Mouse (Mus musculus): ENCODE results near the gene Ces2f. TPM values are rescaled to one million over a fixed set of nuclear protein-coding genes. Genes with fewer than 3 reads are reported as not detected.

Ces2f gene
- 0.19 and 0.69 TPM in 2 replicates for polyA plus RNA-seq (2015; fragmentation: Nextera tagmentation; extraction: Ambion mirVana)

GRCm38 (mm10) chr8:104947056-104947455 lies at the start of gene Ces2f:
TSS of gene Ces2f (plus strand) at chr8:104947356.

GRCm38 (mm10) chr8:104925972-104926596 lies 21.1 kb upstream of the Ces2f start, which contains the start of gene Ces2e:
TSS of gene Ces2e (plus strand) at chr8:104926260.

DNA sequence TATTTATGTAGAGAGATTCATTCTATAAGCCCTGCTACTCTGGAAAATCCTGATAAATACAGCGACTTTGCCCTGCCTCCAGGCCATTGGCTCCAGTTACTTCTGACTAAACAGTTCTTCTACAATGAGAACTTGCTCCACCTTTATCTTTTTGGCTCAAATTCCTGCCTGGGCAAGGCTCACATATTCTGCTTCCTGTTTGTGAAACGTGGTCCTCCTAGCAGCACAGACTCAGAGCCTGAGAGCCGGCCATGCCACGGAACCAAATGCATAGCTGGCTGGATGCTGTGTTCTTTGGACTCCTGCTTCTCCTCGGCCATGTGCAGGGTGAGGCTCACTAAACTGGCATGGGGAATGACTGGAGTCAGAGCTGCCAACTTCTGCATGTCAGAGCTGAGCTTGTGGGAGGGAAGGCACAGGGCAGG lies 14.4 kb downstream of the Ces2f start, which contains the start of gene Ces2g:
Gene Ces2g (plus strand): TSS at position 182 of the 425 bp plus-strand sequence.

GRCm38 (mm10) chr8:105000586-105000985 lies 53.4 kb downstream of the Ces2f start, which contains the start of gene Ces2h:
TSS of gene Ces2h (plus strand) at chr8:105000853.

Other genes starting within 250 kb of the Ces2f start
- 0.10 and 0.17 TPM in 2 replicates for gene Ces2a, start 213.4 kb upstream of the Ces2f start, polyA plus RNA-seq (2015; fragmentation: Nextera tagmentation; extraction: Ambion mirVana)
- gene Ces2b, start 115.8 kb upstream of the Ces2f start, polyA plus RNA-seq (2015; fragmentation: Nextera tagmentation; extraction: Ambion mirVana): 0.64 and 1.1 TPM in 2 replicates
- gene Ces2c, start 100.3 kb upstream of the Ces2f start, polyA plus RNA-seq (2015; fragmentation: Nextera tagmentation; extraction: Ambion mirVana): not detected in 2 replicates
- 1.4 and 1.7 TPM in 2 replicates for gene Ces2e, start 21.1 kb upstream of the Ces2f start, polyA plus RNA-seq (2015; fragmentation: Nextera tagmentation; extraction: Ambion mirVana)
- 6.0 and 6.4 TPM in 2 replicates for gene Ces2g, start 14.4 kb downstream of the Ces2f start, polyA plus RNA-seq (2015; fragmentation: Nextera tagmentation; extraction: Ambion mirVana)
- not detected in 2 replicates for gene Ces2h, start 53.5 kb downstream of the Ces2f start, polyA plus RNA-seq (2015; fragmentation: Nextera tagmentation; extraction: Ambion mirVana)
- 0.11 TPM in 1 of 2 replicates, not detected in the other for gene Ces3a, start 101.2 kb downstream of the Ces2f start, polyA plus RNA-seq (2015; fragmentation: Nextera tagmentation; extraction: Ambion mirVana)
- gene Ces3b, start 136.4 kb downstream of the Ces2f start, polyA plus RNA-seq (2015; fragmentation: Nextera tagmentation; extraction: Ambion mirVana): not detected in 2 replicates
- not detected in 2 replicates for gene Ces4a, start 184.4 kb downstream of the Ces2f start, polyA plus RNA-seq (2015; fragmentation: Nextera tagmentation; extraction: Ambion mirVana)
- 21.8 and 25.9 TPM in 2 replicates for gene Cbfb, start 223.3 kb downstream of the Ces2f start, polyA plus RNA-seq (2015; fragmentation: Nextera tagmentation; extraction: Ambion mirVana)